Mouse (Mus musculus) small intestine, adult 2 months (tissue): Measurements from ENCODE around the gene Fgd3. TPM values are rescaled to one million over a fixed set of nuclear protein-coding genes. Genes with fewer than 3 reads are reported as not detected.

ENCODE experiments used
- H3K27ac ChIP-seq: fragments of 200-500 bp; 2 replicates; pipeline ENCODE4 v1.5.1; 2012; ENCODE audit warnings: low read depth, low read length, control low read depth, inconsistent platforms; ENCODE audit not compliant: insufficient read depth
- H3K27me3 ChIP-seq: fragments of 200-500 bp; 2 replicates; pipeline ENCODE4 v1.6.1; 2012; ENCODE audit warnings: mild to moderate bottlenecking, moderate library complexity, low read length, inconsistent platforms; ENCODE audit not compliant: control insufficient read depth, insufficient read depth
- H3K36me3 ChIP-seq: fragments of 200-500 bp; 2 replicates; pipeline ENCODE4 v1.6.1; 2012; ENCODE audit warnings: mild to moderate bottlenecking, low read length, control low read depth, inconsistent platforms; ENCODE audit not compliant: control insufficient read depth, insufficient read depth
- H3K4me1 ChIP-seq: fragments of 200-500 bp; 2 replicates; pipeline ENCODE4 v1.6.1; 2012; ENCODE audit warnings: low read length, inconsistent platforms, mixed read lengths; ENCODE audit not compliant: control insufficient read depth, insufficient read depth, insufficient read length
- H3K4me3 ChIP-seq: fragments of 200-500 bp; 2 replicates; pipeline ENCODE4 v1.5.1; 2012; ENCODE audit warnings: low read depth, mild to moderate bottlenecking, control low read depth, inconsistent platforms, low read length, moderate library complexity
- CTCF ChIP-seq: fragments of 200-500 bp; IDR thresholded peaks from 2 replicates; pipeline ENCODE4 v1.5.1; 2012; ENCODE audit warnings: low read depth, mild to moderate bottlenecking, control low read depth, inconsistent platforms, low read length, moderate library complexity, mixed read lengths; ENCODE audit not compliant: insufficient replicate concordance, insufficient read length; ENCODE audit errors: extremely low read depth
- POLR2A ChIP-seq: fragments of 200-500 bp; IDR thresholded peaks from 2 replicates; pipeline ENCODE4 v1.6.1; 2012; ENCODE audit warnings: low read depth, mild to moderate bottlenecking, control low read depth, inconsistent platforms, low read length, moderate library complexity
- WGBS: fragments of 180-500 bp; shearing (Covaris S2); methylation state at CpG from one replicate; pipeline ENCODE4 v1.1.7; 2018; 5-methylcytosine and 5-hydroxymethylcytosine counted together
- polyA plus RNA-seq: library from polyadenylated mRNA; depleted of rRNA; stranded (reverse); fragments of >200 nt; gene quantifications from 2 replicates; pipeline ENCODE4 v1.2.3, GENCODE M21; 2012; rRNA removed

Gene Fgd3
- polyA plus RNA-seq: 1.4 and 2.2 TPM in 2 replicates

DNA sequence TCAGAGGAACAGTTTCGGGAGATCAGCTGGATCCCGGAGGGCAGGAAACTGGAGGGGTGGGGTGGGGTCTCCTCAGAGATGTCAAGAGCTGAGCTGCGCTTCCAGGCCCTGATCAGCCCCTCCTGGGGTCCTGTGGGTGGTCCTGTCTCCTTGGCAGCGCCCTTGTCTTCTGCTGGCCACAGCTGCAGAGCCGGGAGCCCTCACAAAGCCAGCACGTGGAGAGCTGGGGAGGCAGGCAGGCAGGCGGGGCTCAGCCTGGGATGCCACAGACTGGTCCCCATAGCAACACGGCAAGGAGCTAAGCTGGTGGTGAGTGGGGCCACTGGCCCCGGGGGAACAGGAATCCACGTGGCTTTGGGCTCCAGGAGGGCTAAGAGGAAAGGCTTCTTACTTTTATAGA is at the start of gene Fgd3:
Gene Fgd3 (minus strand): TSS at position 272 of the 400 bp plus-strand sequence.
- no peak for TF ChIP-seq POLR2A
- no peak for TF ChIP-seq CTCF
- 23% methylated on average over 10 of the region's 10 CpGs for WGBS
- Histone ChIP-seq H3K4me1 (no peaks in the 10 kb centered on the region), H3K36me3 (no peaks in the 10 kb centered on the region), H3K27me3 (no peaks in the 10 kb centered on the region), H3K27ac (no peak within 1 kb of the TSS), H3K4me3 (no peak within 1 kb of the TSS)

DNA sequence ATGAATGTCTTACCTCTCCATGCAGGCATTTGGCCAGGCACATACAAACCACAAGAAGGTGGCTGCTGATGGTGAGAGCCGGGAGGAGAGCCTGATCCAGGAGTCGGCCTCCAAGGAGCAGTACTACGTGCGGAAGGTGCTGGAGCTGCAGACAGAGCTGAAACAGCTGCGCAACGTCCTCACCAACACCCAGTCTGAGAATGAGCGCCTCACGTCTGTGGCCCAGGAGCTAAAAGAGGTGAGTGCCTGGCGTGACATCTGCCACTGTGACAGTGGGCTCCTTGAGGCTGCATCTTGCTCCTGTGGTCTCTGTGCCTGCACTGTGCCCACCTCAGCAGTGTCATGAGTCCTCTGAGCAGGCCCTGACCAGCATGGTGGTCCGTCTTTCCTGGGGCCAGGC is 49.3 kb upstream of the Fgd3 start:
- 94% methylated on average over 10 of the region's 10 CpGs for WGBS
- Histone ChIP-seq H3K27ac (no peak overlapping the region), H3K4me1 (peaks cover 9% of the 10 kb centered on the region; the same call in 1 of the 2 replicates), H3K27me3 (no peaks in the 10 kb centered on the region), H3K36me3 (0 out of 2 replicates have a peak, but pooled peaks cover 3% of the 10 kb centered on the region), H3K4me3 (no peak overlapping the region)
- no peak for TF ChIP-seq CTCF
- no peak for TF ChIP-seq POLR2A

DNA sequence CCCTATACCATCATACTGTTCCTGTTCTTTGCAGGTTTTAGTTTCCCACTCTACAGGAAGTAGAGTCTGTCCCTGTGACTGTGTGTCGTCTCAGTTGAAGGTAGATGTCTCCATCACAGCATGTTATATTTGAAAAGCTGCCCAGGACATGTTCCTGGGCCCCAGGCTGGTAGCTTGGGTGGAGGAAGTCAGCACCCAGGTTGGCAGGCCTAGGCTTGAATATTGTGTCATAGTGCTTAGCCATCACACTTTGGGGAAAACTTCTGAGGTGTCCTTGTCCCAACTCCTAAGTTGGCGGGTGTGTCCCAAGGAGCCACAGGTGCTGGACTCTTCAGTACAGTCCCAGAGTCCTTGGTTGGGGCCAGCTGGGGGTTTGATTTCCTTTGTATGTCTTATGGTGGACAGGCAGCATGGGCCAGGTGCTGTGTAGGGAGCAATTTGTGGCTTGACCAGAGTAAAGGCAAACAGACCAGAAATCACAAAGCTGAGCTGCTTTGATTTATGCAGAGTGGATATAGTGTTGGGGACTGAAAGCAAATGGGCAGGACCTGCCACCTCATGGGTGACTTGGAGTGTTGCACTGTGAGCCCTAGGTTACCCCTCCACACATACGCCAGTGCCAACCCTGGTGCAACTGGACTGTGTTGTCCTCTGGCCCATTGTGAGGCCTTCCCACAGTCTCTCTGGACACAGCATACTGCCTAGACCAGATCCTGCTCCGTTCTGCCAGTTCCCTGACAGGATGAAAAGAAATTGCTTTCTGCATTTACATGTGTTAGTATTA is 47.7 kb upstream of the Fgd3 start:
- 84% methylated on average over 4 of the region's 4 CpGs for WGBS
- H3K4me1 ChIP-seq: peaks cover 15% of the 10 kb centered on the region
- TF ChIP-seq POLR2A: no peak
- no peak for TF ChIP-seq CTCF
- no peak overlapping the region for H3K4me3 ChIP-seq
- 0 out of 2 replicates have a peak, but pooled peaks cover 3% of the 10 kb centered on the region for H3K36me3 ChIP-seq
- H3K27ac ChIP-seq: no peak overlapping the region
- H3K27me3 ChIP-seq: no peaks in the 10 kb centered on the region

DNA sequence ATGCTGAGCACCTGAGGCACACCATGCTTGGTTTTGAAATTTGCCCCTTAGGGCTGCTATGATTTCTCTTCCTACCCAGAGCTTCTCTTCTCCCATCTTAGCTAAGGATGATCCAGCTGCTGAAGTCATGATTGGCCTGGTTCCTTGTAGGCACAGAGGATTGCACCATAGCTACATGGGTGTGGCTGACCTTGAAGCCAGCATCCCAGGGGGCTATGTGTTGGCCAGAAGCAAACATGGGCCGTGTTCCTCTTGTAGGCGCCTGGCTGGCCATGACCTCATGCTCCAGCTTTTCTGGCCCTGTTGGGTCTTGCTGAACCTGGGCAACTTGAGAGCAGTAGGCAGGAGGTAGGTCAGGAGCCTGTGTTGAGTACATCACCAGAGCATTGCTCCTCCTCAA is 44.6 kb upstream of the Fgd3 start:
- Histone ChIP-seq H3K36me3 (no peaks in the 10 kb centered on the region), H3K4me1 (peaks cover 13% of the 10 kb centered on the region), H3K27ac (no peak overlapping the region), H3K27me3 (no peaks in the 10 kb centered on the region), H3K4me3 (no peak overlapping the region)
- TF ChIP-seq CTCF (no peak), POLR2A (no peak)
- 62% methylated on average over 2 of the region's 2 CpGs for WGBS

DNA sequence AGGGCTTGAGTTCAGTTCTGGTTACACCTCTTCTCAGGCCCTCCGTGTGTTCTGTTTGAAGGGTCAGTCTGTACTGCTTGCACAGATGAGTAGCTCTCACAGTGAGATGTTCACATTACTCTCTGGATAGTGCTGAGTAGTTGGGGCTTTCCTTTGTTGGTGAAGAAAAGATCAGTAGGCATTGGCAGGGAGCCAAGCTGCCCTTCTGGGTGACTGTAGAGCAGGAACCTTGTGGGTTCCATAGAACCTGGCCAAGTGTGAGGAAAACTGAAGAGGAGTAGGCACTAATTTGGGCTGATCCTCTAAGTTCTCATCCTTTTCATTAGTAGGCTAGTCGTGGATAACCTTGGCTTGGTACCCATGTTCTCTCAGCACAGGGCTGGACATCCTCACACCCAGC is 42.7 kb upstream of the Fgd3 start:
- TF ChIP-seq CTCF (no peak), POLR2A (no peak)
- Histone ChIP-seq H3K4me3 (no peak overlapping the region), H3K4me1 (peaks cover 13% of the 10 kb centered on the region), H3K27ac (no peak overlapping the region), H3K36me3 (no peaks in the 10 kb centered on the region), H3K27me3 (no peaks in the 10 kb centered on the region)
- 80% methylated on average over 2 of the region's 2 CpGs for WGBS

DNA sequence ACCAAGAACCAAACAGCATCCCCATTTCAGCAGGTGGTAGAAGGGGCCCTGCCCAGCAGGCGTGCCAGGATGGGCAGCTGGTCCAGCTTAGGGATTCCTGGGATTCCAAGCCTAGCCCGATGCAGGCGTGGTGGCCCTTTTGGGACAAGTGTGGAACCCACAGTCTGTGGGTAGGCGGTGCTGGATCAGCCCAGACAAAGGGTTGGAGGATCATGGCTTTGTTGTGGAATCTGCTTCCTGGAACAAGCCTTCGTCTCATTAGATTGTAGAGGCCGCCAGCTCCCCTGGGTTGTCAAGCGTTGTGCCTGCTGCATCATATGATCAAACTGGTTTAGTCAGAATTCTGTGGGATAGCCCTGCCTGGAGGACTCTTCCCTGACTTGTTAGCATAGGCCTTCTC is 42.3 kb upstream of the Fgd3 start:
- peaks cover 13% of the 10 kb centered on the region for H3K4me1 ChIP-seq
- H3K4me3 ChIP-seq: no peak overlapping the region
- H3K27me3 ChIP-seq: no peaks in the 10 kb centered on the region
- H3K36me3 ChIP-seq: no peaks in the 10 kb centered on the region
- TF ChIP-seq POLR2A: no peak
- TF ChIP-seq CTCF: no peak
- no peak overlapping the region for H3K27ac ChIP-seq
- 57% methylated on average over 7 of the region's 7 CpGs for WGBS

DNA sequence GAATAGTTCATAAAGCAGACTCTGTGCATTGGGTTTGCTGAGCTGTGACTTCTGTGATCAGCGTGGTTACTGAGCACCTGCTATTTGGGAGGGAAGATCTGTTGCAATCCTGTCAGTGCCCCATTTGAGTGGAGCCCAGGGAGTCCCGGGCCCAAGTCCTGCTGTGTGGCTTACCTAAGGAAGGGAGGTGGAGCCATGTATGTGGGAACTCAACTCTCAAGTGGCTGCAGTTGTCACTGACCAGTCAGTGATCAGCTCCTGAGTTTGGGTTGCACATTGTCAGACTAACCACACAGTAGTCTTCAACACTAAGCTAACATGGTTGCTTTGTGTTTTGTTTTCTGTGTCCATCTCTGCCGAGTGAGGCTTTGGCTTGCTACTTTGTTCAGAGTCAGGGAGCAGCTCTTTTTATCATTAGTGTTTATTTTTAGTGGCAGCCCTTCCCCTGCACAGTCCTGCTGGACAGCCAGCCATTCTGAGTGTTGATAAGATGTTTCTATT is 40.8 kb upstream of the Fgd3 start:
- WGBS: 22% methylated on average over 3 of the region's 3 CpGs
- Histone ChIP-seq H3K27ac (no peak overlapping the region), H3K27me3 (no peaks in the 10 kb centered on the region), H3K36me3 (no peaks in the 10 kb centered on the region), H3K4me1 (peaks cover 13% of the 10 kb centered on the region), H3K4me3 (no peak overlapping the region)
- no peak for TF ChIP-seq CTCF
- TF ChIP-seq POLR2A: no peak
